Mouse (Mus musculus) brain, adult 2 months (tissue): Measurements from ENCODE around the gene Alox5.
A peak's percentile ranks its signal among the peaks of the same experiment; 100 is the strongest.

Experiments used
- DNase-seq: peaks from one replicate; pipeline ENCODE4 v3.0.0; 2011; ENCODE audit warnings: low read depth, low spot score

The Alox5 gene

DNA sequence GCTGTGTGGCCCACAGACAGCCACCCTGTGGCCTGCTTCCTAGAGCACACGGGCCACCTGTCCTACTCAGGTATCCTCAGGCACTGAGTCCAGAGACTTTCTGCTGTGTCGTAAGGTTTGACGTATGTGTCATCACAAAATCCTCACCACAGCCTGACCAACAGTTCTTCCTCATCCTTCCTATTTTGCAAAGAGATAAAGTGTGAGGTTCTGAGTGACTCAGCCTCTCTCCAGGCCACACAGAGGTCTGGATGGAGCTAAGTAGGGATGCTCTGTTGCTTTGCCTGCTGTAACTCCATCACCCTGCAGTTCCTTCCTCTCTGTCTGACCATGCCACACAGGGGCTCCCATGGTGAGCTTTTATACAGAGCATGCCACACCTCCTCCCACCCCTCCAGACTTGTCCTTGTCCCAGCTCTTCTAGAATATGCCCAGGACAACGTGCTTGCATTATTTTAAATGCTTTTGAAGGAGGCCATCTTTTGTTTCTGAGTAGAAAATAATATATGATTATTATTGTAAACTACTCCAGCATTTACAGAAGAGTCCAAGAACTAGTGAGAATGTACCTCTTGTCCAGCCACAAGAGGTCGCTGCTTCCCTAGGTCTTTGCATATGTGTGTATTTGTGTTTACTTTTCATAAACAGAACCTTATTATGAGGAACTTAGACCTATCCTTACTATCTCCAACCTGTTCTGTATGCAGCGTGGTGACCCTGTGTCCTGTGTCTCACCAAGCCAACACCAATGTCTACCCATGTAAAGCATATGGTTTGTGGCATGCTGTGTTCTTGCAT, 43.3 kb downstream of the Alox5 start:
- DNase-seq: peak; percentile 63

DNA sequence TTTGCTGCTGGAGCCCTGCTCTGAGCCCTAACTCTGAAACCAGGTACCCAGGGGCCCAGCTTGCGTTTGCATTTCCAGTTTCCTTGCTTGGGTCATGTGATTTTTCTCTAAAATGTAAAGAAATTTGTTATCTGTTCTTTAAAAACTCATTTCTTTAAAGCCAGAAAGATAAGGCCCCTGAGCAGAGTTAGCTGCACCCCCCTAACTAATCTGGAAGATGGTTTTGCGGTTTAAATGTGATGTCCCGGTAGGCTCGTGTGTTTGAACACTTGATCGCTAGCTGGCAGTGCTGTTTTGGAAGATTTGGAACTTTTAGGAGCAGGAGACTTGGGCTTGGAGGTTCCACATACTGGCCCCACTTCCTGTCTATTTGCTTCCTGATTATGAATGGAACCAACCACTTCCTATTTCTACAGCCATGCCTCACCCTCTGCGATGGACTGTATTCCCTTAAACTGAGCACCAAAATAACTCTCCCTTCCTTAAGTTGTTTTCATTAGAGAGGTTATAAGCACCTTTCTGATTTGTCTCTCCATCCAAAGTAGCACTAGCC, 44.9 kb downstream of the Alox5 start:
- DNase-seq: no peak

DNA sequence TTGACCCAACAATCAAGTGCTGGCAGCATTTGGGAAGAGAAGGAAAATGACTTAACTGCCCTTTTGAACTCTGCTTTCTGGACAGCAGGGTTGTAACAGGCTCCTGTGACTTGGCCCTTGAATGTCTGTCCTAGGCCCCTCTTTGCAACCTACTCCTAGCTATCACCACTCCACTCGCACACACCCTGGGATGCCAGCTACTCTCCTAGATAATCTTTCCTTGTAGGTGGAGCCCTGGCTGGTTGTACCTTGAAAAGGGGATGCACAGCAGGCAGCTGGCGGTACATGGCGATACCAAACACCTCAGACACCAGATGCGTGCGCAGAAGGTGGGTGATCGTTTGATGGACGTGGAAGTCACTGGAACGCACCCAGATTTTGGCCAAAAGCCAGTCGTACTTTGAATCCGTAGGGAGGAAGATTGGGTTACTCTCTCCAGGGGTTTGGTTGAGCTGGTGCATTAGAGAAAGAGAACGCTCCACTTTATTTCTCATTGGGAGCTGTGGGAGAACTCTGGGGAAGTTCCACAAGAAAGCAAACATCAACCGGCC, 45.8 kb downstream of the Alox5 start:
- no peak for DNase-seq

DNA sequence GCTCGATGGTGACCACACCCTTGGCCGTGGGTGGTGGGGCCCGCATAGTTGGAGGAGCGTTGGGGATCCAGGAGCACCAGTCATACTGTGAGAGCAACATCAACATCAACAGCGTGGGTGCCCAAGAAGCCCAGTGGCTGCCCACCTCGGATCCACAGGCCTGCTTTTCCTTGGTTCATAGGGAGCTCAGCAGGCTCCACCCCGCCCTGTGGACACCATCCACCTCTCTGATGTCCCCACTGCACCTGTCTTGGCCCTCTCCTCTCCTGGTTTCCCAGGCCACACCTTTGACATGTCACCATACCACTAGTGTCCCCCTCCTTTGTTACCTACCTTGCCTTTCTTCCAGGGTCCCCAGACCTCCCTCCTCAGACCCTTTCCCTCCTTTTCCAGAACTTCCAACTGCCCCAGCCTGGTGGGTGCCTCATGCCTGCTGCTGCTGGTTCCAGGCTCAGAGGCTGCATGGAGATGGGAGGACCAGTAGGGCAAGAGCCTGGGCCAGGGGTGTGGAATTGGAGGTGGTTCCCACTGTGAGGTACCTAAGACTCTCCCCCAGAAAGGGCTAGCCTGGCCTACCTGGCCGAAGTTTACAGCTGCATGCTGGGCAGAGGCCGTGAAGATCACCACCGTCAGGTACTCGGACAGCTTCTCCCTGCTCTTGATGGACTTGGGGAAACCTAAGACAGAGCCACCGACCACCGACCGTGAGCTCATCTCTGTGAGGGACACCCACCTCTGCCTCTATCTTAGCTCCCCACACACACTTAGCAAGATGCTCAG, 48.2 kb downstream of the Alox5 start:
- no peak for DNase-seq

- DNase-seq: no peak
Observed at GRCm38 (mm10) chr6:116411716-116412115, 49.3 kb downstream of the Alox5 start.

DNA sequence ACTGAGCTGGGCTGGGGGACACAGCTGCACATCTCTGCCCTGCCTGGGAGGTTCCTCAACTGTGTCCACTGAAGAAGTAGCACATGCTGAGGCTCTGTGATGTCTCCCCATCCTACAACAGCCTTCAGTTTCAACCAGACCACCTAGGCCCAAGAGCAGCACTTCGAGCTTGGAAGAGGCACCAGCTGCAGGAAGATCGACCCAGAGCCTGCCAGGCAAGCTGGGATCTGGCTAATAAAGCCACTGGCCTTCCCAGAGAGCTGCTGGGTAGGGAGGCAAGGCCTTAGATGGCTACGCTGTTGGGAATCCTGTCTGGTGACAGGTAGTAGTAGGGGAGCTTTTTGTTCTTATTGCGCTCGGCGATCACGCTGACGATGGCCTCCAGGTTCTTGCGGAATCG, 50.5 kb downstream of the Alox5 start:
- no peak for DNase-seq

DNA sequence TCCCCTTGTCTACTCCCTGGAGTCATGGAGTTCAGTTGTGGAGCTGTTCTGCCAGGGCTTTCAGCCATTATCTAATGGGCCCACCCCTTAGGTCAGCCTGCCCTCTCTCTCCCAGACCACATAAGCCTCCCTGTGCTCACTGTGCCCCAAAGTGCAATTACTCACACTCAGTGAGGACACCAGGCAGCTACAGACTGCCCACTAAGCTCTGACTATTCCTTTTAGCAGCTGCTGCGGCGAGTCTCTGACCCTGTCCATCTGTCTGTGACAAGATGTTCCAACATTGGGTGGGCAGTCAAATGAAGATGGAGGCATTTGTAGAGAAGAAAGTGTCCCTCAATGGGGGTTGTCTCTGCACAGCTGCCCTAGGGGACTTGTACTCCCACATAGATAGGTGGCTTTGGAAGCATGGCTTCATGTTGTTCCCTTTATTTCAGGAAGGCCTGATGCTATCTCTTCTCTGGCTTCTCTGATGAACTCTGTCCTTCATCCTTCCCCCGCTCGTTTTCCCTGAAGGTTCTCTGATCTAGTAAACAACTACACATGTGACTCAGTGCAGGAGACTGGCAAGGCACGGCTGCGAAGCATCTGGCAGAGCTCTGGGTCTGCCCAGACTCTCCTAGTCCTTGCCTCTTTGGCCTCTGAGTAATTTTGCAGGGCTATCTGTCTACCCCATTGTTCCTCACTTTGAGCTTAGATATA, 52.9 kb downstream of the Alox5 start:
- no peak for DNase-seq

- DNase-seq: no peak
Observed at GRCm38 (mm10) chr6:116407216-116407615, 53.8 kb downstream of the Alox5 start.

GRCm38 (mm10) chr6:116406680-116407079, 54.3 kb downstream of the Alox5 start:
- no peak for DNase-seq

GRCm38 (mm10) chr6:116406152-116406551, 54.8 kb downstream of the Alox5 start:
- DNase-seq: no peak

DNA sequence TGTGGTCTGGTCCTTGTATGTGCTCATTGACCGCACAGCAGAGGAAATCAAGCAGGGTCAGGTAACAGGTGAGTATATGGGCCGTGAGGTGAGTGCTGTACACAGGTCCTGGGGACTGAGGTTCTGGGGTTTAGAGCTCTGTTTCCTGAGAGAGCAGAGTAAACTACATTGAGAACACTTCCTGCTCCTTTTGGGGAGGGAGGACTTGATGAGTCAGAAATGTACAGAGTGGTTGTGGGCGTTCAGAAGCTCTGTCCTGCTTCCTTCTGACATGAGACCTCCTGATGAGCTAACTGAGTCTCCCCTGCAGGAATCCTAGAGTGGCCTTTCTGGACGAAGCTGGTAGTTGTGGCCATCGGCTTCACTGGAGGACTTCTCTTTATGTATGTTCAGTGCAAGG, 55.3 kb downstream of the Alox5 start:
- peak; percentile 68 for DNase-seq

- peak; percentile 44 for DNase-seq
Observed at GRCm38 (mm10) chr6:116405243-116405642, 55.7 kb downstream of the Alox5 start.

DNA sequence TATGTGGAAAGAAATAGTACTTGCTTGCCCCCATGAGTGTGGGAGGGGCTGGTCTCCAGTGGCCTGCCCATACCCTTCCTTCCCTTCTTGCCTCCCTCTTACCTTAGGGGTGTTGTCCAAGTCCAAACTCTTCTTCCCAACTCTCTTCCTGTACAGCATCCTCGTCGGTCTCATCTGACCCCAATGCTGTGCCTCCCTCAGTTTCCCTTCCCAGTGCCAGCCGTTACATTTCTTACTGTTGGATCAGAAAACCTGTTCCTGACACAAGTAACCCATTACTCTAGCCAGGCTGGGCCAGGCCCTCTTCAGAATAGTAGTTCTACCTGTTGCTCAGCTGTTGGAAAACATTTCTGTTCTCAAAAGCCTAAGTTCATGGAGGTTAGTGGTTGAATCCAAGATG, 58.6 kb downstream of the Alox5 start:
- DNase-seq: no peak

DNA sequence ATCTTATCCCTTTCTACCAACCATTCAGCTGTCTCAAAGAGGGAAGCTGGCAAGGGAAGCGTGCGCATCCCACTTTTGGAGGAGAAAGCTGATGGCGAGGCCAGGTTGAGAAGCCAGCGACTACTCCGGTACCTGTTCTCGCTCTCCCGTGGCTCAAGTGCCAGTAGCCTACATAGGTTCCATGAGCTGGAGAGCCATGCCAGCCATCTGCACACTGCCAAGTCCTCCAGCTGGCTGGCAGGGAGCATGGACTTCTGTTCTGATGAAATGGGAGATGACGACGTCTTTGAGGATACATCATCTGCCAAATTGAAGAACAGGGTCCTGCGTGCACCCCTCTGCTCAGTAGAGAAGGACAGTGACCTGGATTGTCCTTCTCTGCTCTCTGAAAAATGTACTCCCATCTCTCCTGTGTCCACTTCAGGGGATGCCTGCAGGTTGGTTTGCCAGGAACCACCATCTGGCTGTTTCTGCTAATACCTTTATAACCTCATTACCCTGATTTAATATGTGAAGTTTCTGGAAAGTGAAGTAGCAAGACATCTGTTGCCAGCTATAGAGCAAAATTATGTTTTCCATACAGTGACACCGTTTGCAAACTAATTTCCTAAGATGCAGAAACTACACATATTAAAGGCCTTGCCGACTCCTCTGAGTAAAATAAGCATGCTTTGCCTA, 59.1 kb downstream of the Alox5 start:
- peak; percentile 94 for DNase-seq

DNA sequence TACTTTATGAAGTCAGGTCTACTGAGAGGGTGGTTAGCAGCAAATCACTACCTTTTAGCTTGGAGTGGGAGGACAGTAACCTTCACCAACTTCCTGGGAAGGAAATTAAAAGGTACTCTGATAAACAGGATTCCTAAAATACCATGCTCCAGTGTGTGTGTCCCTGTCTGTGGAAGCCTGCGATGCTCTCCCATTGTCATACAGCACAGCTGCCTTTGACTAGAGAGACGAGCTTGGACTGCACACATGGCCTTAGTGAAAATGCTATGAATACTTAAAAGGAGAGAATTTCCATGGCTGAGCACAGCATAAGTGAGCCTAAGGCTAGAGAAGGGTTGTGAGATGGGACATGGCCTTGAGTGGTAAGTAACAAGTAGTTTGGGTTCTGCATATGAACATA, 62.8 kb downstream of the Alox5 start:
- peak; percentile 67 for DNase-seq

DNA sequence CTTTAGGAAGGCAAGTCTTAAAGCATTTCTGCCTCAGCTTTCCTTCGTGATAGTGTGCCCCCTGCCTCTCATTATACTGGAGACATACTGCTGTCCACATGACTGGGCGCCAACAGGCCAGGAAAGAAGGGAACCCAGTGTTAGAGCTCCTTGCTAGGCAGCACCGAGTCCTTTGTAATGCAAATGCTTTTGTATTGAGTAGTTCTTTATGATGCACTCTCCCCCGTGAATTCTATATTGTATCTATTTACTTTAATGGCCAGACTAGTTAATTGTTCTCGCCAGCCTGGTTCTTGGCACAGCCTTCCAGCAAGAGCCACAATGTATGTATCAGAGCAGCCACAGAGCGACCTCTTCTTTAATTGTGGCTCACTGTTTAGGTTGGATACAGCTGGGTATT, 63.4 kb downstream of the Alox5 start:
- no peak for DNase-seq

DNA sequence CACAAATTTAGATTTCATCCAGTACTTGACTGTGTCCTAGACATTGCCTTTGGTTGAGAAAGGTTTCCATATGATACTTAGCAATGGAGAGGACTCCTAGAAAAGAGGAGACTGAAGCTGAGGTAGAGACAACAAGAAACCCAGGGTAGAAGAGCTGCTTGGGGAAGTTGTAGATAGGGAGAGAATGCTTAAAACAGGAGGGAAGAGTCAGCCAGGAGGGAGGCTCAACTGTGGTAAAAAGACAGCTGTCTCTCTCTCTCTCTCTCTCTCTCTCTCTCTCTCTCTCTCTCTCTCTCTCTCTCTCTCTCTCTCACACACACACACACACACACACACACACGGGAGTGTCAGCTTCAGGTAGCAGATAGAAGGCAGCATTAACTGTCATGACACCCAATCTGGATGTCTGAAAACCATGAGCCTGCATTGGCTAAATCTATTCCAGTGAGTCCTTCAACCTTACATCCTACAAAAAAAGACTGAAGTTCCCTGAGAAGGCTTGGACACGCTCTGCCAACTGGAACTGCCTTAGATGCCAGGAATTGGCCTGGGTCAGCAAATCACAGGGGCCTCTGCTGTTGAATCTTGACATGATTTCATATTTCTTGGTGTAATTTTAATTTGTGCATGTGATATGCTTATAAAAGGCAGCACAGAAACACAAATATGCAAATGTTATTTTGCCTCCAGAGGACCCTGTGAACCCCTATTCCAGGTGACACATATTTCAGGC, 65.9 kb downstream of the Alox5 start:
- DNase-seq: no peak

DNA sequence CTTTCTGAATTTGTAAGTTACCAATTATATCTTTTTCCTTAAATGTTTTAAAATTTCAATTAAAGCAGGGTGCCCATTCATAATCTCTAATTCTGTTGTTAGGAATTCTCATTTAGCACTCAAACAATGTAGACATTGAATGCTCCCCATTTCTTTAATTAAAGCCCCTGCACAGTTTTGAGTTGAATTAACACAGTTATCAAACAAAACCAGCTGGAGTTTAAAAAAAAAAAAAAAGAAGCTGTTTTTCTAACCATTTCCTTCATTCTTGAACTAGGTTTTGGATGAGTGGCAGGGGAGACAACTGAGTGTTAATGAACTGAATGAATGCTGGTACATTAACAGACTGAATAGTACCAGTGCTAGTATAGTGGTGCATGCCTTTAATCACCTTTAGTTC, 71.5 kb downstream of the Alox5 start:
- DNase-seq: no peak

DNA sequence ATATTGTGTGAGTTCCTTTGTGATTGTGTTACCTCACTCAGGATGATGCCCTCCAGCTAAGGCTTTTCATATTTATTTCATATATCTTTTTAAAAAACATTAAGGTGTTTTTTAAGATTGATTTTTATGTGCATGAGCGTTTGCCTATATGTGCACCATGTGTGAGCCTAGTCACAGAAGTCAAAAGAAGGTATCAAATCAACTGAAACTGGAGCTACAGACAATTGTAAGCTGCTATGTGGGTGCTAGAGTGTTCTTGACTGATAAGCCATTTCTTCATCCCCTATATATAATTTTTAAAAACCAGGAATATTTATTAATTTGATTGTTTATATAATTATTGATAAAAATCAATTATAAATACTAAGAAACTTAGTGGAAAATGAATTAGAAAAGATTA, 72.9 kb downstream of the Alox5 start:
- no peak for DNase-seq

GRCm38 (mm10) chr6:116386506-116386905, 74.5 kb downstream of the Alox5 start:
- peak; percentile 58 for DNase-seq

- DNase-seq: peak; percentile 60
Observed at GRCm38 (mm10) chr6:116386045-116386415, 74.9 kb downstream of the Alox5 start.
